Mouse (Mus musculus) liver, embryonic 13.5 days (tissue): ENCODE measurements at regions not wholly inside any gene's neighbourhood (a gene's known extent, or its start where the extent isn't known, plus 50 kb on each side); places are given as distances from the start of the nearest gene placed in this dataset.

Experiments used
- ATAC-seq: fragments of 200-750 bp; cut with Nextera tagmentation; 2 replicates; pipeline ENCODE4 v1.8.0; 2017; ENCODE audit warnings: low read depth, mild to moderate bottlenecking, moderate number of reproducible peaks, moderate library complexity
- DNase-seq: peaks from one replicate; pipeline ENCODE4 v3.0.0; 2022
- H3K27ac ChIP-seq: fragments of 300-500 bp; sonication (generic); 2 replicates; pipeline ENCODE4 v1.5.1; 2015; ENCODE audit warnings: moderate library complexity, mild to moderate bottlenecking, inconsistent platforms
- H3K27me3 ChIP-seq: fragments of 300-500 bp; sonication (generic); 2 replicates; pipeline ENCODE4 v1.6.1; 2015; ENCODE audit warnings: mild to moderate bottlenecking, inconsistent platforms
- H3K36me3 ChIP-seq: fragments of 300-500 bp; sonication (generic); 2 replicates; pipeline ENCODE4 v1.6.1; 2015; ENCODE audit warnings: mild to moderate bottlenecking, inconsistent platforms
- H3K4me1 ChIP-seq: fragments of 300-500 bp; sonication (generic); replicated peaks from 2 replicates; pipeline ENCODE4 v1.6.1; 2015; ENCODE audit warnings: inconsistent platforms
- H3K4me2 ChIP-seq: fragments of 300-500 bp; sonication (generic); 2 replicates; pipeline ENCODE4 v1.6.1; 2015; ENCODE audit warnings: inconsistent platforms, mild to moderate bottlenecking, moderate library complexity
- H3K4me3 ChIP-seq: fragments of 300-500 bp; sonication (generic); replicated peaks from 2 replicates; pipeline ENCODE4 v1.5.1; 2015; ENCODE audit warnings: mild to moderate bottlenecking, inconsistent platforms
- H3K9ac ChIP-seq: fragments of 300-500 bp; sonication (generic); 2 replicates; pipeline ENCODE4 v1.6.1; 2015; ENCODE audit warnings: mild to moderate bottlenecking, inconsistent platforms
- H3K9me3 ChIP-seq: fragments of 300-500 bp; sonication (generic); replicated peaks from 2 replicates; pipeline ENCODE4 v1.6.1; 2016; ENCODE audit warnings: inconsistent platforms
- WGBS: fragments of 180-500 bp; shearing (Covaris S2); methylation state at CpG from one replicate; pipeline ENCODE4 v1.1.7; 2015; ENCODE audit not compliant: insufficient replicate concordance; 5-methylcytosine and 5-hydroxymethylcytosine counted together

DNA sequence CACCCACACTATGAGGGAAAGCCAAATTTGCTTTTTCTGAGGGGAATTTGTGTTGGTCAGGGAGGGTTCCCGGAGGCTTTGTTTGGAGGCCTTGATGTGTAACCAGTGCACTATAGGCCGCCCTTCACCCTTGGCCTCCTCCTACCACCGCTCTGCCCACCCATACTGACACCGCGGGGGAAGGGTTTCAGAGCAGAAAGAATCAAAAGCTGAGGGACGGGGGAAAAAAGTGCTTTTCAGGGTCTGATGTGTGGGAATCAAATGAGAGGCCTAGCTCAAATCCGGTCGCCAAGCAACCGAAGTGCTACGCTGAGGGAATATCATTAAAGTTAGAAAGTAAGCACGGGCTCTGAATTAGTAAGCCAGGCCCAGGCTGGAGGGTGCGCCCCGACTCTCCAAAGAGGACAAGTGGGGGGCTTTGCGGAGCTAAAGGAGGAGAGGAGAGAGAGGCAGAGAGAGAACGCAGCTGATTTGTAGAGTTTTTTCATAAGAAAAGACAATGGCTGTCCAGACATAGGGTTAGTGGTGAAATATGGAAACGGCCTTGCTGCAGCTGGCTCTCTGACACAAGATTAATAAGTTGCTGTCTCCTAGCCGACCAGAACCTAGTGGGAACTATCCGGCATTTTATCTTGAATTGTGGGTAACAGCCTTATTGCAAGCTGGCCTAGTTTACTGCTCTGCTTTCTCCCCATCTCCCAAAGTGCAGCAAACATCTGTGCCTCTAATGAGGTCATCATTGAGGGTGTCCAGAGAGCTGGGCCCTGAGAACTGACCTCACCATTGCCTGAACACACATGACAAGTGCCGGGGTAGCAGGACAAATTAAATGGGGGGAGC lies 438.3 kb downstream of the Sox2 start:
- WGBS: 67% methylated on average over 19 of the region's 19 CpGs

GRCm38 (mm10) chr3:35090496-35091133 lies 440.4 kb downstream of the Sox2 start:
- Histone ChIP-seq H3K36me3 (no peaks in the 10 kb centered on the region), H3K27me3 (no peaks in the 10 kb centered on the region), H3K4me2 (no peak overlapping the region), H3K27ac (no peak overlapping the region), H3K4me3 (no peak overlapping the region), H3K9me3 (no peaks in the 10 kb centered on the region), H3K9ac (no peak overlapping the region), H3K4me1 (no peaks in the 10 kb centered on the region)
- 48% methylated on average over 5 of the region's 5 CpGs for WGBS
- ATAC-seq (no peak), DNase-seq (no peak)

More for the DNA sequence above, 438.3 kb downstream of the Sox2 start:
- DNase-seq (no peak), ATAC-seq (no peak)
- H3K4me1 ChIP-seq: no peaks in the 10 kb centered on the region
- no peaks in the 10 kb centered on the region for H3K27me3 ChIP-seq
- H3K9ac ChIP-seq: no peak overlapping the region
- no peaks in the 10 kb centered on the region for H3K36me3 ChIP-seq
- no peak overlapping the region for H3K27ac ChIP-seq
- H3K4me3 ChIP-seq: no peak overlapping the region
- H3K4me2 ChIP-seq: no peak overlapping the region
- H3K9me3 ChIP-seq: no peaks in the 10 kb centered on the region

DNA sequence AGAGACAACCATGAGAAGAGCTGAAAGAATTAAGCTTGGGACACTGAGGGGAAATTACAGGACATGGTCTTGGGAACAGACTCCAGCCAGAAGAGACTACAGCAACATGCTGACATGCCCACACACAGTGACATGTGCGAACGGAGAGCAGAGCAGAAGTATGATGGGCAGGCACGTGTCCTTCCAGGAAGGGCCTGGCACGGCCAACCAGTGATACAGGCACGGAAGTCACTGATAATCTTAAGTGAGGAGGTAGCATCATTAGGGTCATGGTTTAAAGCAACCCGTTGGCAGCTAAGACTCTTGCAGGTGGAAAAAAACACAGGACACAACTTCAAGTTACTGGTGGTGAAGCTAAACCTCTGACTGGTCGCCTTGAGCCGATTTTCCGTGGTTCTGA lies 442.8 kb downstream of the Sox2 start:
- H3K36me3 ChIP-seq: no peaks in the 10 kb centered on the region
- WGBS: 68% methylated on average over 9 of the region's 9 CpGs
- H3K27ac ChIP-seq: no peak overlapping the region
- H3K9ac ChIP-seq: no peak overlapping the region
- no peak overlapping the region for H3K4me2 ChIP-seq
- ATAC-seq (no peak), DNase-seq (no peak)
- no peaks in the 10 kb centered on the region for H3K4me1 ChIP-seq
- H3K4me3 ChIP-seq: no peak overlapping the region
- H3K27me3 ChIP-seq: no peaks in the 10 kb centered on the region
- H3K9me3 ChIP-seq: no peaks in the 10 kb centered on the region

- Histone ChIP-seq H3K4me1 (no peaks in the 10 kb centered on the region), H3K9me3 (no peaks in the 10 kb centered on the region), H3K36me3 (no peaks in the 10 kb centered on the region), H3K9ac (no peak overlapping the region), H3K4me2 (no peak overlapping the region), H3K4me3 (no peak overlapping the region), H3K27ac (no peak overlapping the region), H3K27me3 (no peaks in the 10 kb centered on the region)
- ATAC-seq: no peak
- no peak for DNase-seq
- 73% methylated on average over 8 of the region's 8 CpGs for WGBS
Measured at GRCm38 (mm10) chr3:35095221-35095620, 445.0 kb downstream of the Sox2 start.

DNA sequence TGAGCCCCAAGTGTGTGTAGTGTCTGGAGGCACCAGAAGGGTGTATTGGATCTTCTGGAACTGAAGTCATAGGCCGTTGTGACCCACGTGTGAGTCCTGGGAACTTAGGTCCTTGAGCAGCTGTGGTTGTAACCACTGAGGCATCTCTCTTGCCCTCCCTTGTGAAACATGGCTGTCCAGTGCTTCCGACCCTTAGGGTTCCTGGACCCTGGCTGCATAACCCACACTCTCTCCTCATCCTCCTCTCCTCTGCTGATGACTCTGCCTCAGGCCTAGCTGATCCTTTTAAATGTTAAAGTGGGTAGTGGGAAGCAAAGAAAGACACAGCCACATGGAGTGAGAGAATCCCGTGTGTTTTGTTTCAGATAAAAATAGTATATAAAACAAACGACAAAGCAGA lies 446.2 kb downstream of the Sox2 start:
- Histone ChIP-seq H3K4me3 (no peak overlapping the region), H3K9ac (no peak overlapping the region), H3K4me2 (no peak overlapping the region), H3K27ac (no peak overlapping the region), H3K36me3 (no peaks in the 10 kb centered on the region), H3K9me3 (no peaks in the 10 kb centered on the region), H3K4me1 (no peaks in the 10 kb centered on the region), H3K27me3 (no peaks in the 10 kb centered on the region)
- ATAC-seq (no peak), DNase-seq (no peak)
- WGBS: 61% methylated on average over 5 of the region's 5 CpGs

DNA sequence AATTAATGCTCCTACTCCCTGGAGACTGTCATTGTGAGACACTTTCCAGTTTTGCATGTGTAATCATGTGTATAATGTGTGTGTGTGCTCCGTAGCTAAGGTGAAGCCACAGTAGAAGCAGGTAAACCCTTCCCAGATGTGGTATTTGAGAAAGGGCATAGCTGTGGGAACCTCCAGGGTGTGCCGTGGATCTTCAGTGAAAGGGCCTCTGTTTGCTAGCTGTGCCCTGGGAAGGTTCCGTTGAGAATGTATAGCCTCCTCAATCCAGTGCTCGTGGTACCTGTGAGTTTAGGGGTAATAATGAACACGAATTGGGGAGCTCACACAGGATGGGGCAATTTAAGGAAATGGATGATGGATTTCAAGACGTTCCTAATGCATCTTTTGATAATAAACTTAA lies 447.6 kb downstream of the Sox2 start:
- no peak for DNase-seq
- Histone ChIP-seq H3K27ac (no peak overlapping the region), H3K9me3 (no peaks in the 10 kb centered on the region), H3K27me3 (no peaks in the 10 kb centered on the region), H3K4me2 (no peak overlapping the region), H3K4me3 (no peak overlapping the region), H3K9ac (no peak overlapping the region), H3K36me3 (no peaks in the 10 kb centered on the region), H3K4me1 (no peaks in the 10 kb centered on the region)
- no peak for ATAC-seq
- WGBS: 66% methylated on average over 6 of the region's 6 CpGs

DNA sequence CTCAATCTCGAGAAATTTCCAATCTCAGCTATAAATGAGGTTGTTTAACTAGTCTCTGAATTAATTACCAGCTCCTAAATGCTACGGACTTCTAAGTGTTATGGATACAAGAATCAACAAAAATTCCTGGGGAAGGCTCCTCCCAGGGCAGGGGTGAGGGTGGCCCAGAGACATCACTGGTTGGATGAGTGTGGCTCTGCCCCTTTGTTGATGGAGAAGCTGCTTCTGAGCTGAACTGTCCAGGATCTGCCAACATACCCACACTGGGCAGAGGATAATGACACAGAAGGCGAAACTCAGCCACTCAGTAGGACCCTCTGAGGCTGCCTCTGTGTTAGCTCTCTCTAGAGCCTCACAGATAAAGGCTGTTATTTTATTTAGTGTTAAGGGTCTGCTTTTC lies 449.0 kb downstream of the Sox2 start:
- no peaks in the 10 kb centered on the region for H3K4me1 ChIP-seq
- no peak overlapping the region for H3K27ac ChIP-seq
- H3K27me3 ChIP-seq: no peaks in the 10 kb centered on the region
- DNase-seq (no peak), ATAC-seq (no peak)
- no peak overlapping the region for H3K4me3 ChIP-seq
- H3K9me3 ChIP-seq: no peaks in the 10 kb centered on the region
- 43% methylated on average over 3 of the region's 3 CpGs for WGBS
- H3K4me2 ChIP-seq: no peak overlapping the region
- H3K9ac ChIP-seq: no peak overlapping the region
- no peaks in the 10 kb centered on the region for H3K36me3 ChIP-seq

DNA sequence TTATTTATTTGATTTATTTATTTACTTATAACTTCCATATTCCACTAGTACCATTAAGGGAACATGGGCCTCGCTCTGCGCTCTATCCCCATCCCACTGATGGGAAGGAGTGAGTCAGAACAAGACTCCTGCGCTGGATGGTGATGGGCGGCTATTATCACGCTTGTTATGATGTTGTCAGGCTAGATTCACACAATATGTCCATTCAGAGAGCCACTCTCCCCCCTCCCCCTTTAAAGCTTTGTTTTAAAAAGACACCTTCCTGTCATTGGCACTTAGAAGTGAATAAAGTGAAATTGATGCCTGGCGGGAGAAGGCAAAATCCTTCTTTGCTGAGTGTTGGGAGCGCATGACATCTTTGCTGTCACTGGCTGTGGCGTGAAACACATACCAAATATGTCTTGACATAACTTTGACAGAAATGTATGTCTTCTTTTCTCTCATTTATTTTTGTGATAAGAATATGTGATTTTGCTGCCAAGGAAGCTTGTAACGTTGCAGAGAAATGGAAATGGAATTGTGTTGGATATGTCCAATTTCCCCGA lies 449.7 kb downstream of the Sox2 start:
- Histone ChIP-seq H3K4me2 (no peak overlapping the region), H3K9ac (no peak overlapping the region), H3K36me3 (no peaks in the 10 kb centered on the region), H3K27ac (no peak overlapping the region), H3K4me3 (no peak overlapping the region), H3K27me3 (no peaks in the 10 kb centered on the region), H3K9me3 (no peaks in the 10 kb centered on the region), H3K4me1 (no peaks in the 10 kb centered on the region)
- DNase-seq: no peak
- WGBS: 71% methylated on average over 10 of the region's 10 CpGs
- no peak for ATAC-seq

GRCm38 (mm10) chr3:35101286-35101685 lies 451.1 kb downstream of the Sox2 start:
- H3K9ac ChIP-seq: no peak overlapping the region
- no peak for DNase-seq
- no peak for ATAC-seq

GRCm38 (mm10) chr3:35101951-35102350 lies 451.7 kb downstream of the Sox2 start:
- H3K36me3 ChIP-seq: no peaks in the 10 kb centered on the region
- no peak overlapping the region for H3K4me2 ChIP-seq
- no peak overlapping the region for H3K9ac ChIP-seq
- H3K4me1 ChIP-seq: no peaks in the 10 kb centered on the region
- DNase-seq (no peak), ATAC-seq (no peak)
- no peaks in the 10 kb centered on the region for H3K27me3 ChIP-seq
- no peak overlapping the region for H3K4me3 ChIP-seq
- 71% methylated on average over 5 of the region's 5 CpGs for WGBS
- H3K27ac ChIP-seq: no peak overlapping the region
- no peaks in the 10 kb centered on the region for H3K9me3 ChIP-seq

More at GRCm38 (mm10) chr3:35101286-35101685, 451.1 kb downstream of the Sox2 start:
- Histone ChIP-seq H3K36me3 (no peaks in the 10 kb centered on the region), H3K4me2 (no peak overlapping the region), H3K27me3 (no peaks in the 10 kb centered on the region), H3K4me3 (no peak overlapping the region), H3K9me3 (no peaks in the 10 kb centered on the region), H3K4me1 (no peaks in the 10 kb centered on the region), H3K27ac (no peak overlapping the region)
- 62% methylated on average over 8 of the region's 8 CpGs for WGBS

GRCm38 (mm10) chr3:35102715-35103591 lies 452.7 kb downstream of the Sox2 start:
- ATAC-seq: no peak
- no peak overlapping the region for H3K27ac ChIP-seq
- no peak overlapping the region for H3K4me3 ChIP-seq
- WGBS: 48% methylated on average over 13 of the region's 13 CpGs
- no peaks in the 10 kb centered on the region for H3K36me3 ChIP-seq
- H3K4me2 ChIP-seq: no peak overlapping the region
- H3K9ac ChIP-seq: no peak overlapping the region
- no peaks in the 10 kb centered on the region for H3K9me3 ChIP-seq
- H3K4me1 ChIP-seq: no peaks in the 10 kb centered on the region
- no peaks in the 10 kb centered on the region for H3K27me3 ChIP-seq
- DNase-seq: no peak
